Mouse (Mus musculus) spleen, postnatal 36 days (tissue): ENCODE results near the gene Shpk.

Source experiments
- DNase-seq, 2 experiments: peaks; one replicate each; pipeline ENCODE4 v3.0.0; 2022; ENCODE audit warnings: low spot score in 2 of 2, mixed read lengths in 1 of 2

The Shpk gene

DNA sequence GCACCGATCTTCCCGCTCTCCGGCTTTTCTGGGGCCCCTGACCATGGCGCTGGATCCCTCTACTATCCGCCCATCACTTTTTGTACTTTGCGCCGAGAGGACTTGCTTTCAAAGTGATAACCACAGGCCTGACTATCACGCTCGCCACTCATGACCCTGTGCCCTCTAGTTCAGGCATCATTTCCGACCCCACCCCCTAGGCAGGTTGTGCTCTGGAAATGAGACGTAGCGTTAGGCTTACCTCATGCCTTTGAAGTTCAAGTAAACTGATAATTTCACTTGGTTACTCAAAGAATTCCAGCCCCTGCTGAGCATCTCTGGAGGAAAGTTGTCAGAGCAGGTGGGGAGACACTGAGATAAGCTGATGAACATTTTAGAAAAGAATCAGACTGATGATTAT is 619 bp downstream of the Shpk start:
- peak; percentile 30 to 45 for DNase-seq

- DNase-seq = no peak
Measured at GRCm38 (mm10) chr11:73201021-73201420, 1.8 kb downstream of the Shpk start.

DNA sequence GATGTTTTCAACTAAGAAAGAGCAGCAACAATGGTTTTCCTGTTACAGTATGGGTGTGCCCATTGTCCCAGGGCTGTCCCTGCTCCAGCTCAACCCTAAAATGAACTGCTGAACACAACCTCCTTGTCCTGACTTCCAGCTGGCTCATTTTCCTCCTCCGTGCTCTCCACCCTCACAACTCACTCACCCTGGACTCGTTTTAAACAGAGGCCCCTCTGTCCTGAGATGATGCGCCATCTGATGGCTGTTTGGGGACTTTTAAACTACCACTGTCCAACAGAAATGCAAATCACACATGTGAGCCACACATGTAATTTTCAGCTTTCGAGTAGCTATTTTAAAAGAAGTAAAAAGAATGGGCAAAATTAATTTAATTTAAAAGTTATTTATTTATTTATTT is 2.3 kb downstream of the Shpk start:
- DNase-seq = no peak

DNA sequence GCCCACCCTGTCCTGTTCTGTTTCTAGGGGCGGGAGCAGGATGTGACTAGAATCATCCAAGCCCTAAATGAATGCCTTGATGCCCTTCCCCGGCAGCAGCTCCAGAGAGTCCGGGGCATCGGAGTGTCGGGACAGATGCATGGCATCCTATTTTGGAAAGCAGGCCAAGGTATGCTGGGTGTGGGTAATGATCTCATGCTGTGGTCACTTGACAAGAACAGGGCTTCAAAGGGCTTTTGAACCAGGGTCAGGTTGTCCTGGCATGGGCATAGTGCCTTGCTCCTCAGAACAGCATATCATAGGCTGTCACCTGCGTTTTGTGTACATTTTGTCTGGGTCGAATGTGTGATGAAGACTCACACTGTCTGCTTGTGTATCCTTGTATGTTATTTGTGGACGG is 4.6 kb downstream of the Shpk start:
- no peak for DNase-seq

DNA sequence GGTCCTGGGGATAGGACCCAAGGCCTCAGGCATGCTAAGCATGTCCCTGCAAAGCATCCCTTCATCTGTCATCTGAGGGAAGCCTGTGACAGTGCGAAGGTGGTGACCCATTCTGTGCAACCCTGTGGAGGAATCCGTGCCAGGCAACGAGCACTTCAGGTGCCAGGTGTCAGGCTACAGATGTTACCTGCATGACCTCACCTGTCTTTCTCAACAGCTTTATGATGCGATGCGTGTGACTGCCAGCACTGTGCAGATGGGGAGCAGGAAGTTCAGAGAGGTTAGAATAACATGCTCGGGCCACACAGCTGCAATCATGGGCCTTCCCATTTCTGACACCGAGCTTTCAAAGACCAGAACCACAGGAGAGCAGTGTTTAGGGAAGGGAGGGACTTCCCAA is 5.9 kb downstream of the Shpk start:
- no peak for DNase-seq

DNA sequence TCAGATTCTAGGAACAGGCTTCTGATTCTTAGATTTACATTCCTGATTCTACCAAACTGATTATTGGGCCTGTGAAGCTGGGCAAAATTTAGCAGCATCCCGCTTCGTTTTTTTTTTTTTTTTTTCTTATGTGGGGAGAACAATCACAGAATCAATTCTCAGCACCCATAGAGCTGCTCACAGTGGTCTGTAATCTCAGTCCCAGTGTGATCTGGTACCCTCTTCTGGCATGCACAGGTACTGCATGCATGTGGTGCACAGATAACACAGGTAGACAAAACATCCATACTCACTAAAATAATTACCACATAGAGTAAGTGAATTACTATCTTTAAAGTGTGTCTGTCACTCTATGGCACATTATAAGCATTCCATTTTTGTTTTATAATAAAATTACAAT is 8.4 kb downstream of the Shpk start:
- no peak for DNase-seq

DNA sequence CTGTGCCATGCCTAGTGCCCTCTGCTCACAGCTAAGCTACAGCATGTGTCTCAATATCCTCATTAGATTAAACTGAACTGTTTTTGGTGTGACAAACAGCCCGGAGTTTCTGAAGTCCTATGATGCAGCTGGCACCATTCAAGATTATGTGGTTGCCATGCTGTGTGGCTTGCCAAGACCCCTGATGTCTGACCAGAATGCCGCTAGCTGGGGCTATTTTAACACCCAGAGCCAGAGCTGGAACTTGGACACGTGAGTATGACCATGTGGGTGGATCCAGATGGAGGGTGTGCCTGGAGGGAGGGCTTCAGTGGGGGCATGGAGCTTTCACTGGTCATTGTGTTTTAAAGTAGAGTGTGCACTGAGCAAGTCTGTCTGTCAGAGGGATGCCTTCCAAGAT is 14.7 kb downstream of the Shpk start:
- DNase-seq = no peak

GRCm38 (mm10) chr11:73219671-73220070 is 20.4 kb downstream of the Shpk start:
- DNase-seq = no peak

- no peak for DNase-seq
Measured at GRCm38 (mm10) chr11:73220651-73221050, 21.4 kb downstream of the Shpk start.

- DNase-seq = no peak
Measured at GRCm38 (mm10) chr11:73222846-73223245, 23.6 kb downstream of the Shpk start.

DNA sequence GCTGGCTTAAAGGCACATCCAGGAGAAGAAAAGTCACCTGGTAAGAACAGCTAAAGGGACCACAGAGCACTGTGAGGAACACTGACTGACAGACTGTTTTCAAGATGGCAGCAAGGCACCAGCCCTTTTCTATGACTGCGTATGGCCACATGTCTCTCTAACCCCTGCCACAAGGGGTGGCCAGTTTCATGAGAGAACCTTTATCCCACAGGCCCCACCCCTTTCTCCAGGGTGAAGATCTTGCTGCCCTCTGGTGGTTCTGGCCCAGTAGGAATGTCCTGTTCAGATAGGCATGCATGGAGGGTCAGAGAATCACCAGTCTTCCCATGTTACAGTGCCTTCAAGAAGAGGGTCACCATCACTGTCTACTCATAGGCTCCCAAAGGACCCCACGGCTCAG is 24.7 kb downstream of the Shpk start:
- DNase-seq = peak in 1 of 2 experiments; percentile 7

- no peak for DNase-seq
Measured at GRCm38 (mm10) chr11:73225856-73226255, 26.6 kb downstream of the Shpk start.

- no peak for DNase-seq
Measured at GRCm38 (mm10) chr11:73228881-73229280, 29.6 kb downstream of the Shpk start.

DNA sequence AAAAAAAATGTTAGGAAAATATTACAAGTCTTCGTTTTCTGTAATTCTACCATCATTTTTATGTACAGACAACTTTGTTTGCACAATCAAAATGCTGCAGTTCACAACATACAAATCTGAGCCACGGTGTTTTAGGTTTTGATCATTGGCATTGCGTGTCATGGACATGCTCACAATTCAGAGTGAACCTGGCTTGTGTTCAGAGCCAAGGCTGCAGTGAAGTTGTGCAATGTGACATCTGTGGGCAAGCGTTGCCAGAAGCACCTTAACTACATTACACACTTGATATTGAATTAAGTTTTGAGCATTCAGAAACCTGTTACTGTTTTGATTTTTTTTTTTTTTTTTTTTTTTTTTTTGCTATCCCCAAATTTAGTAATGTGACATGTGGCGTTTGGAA is 30.8 kb downstream of the Shpk start:
- no peak for DNase-seq

DNA sequence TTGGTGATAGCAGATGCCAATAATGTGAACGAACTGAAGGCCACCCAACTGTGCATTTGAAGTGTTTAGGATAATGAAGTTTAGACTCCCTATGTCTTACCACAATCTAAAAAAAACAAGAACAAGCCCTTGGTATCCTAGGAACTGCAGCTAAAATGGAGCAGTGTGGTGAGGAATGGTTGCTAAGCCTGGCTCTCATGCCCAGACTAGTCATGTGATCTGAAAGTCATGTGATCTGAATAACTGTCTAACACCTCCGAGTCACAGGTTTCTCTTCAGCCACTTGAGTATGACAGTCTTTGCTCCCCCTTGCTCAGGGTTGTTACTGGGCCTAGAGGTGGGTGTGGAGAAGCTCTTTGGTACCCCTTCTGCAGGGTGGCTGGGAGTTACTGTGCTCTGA is 33.3 kb downstream of the Shpk start:
- DNase-seq = no peak

DNA sequence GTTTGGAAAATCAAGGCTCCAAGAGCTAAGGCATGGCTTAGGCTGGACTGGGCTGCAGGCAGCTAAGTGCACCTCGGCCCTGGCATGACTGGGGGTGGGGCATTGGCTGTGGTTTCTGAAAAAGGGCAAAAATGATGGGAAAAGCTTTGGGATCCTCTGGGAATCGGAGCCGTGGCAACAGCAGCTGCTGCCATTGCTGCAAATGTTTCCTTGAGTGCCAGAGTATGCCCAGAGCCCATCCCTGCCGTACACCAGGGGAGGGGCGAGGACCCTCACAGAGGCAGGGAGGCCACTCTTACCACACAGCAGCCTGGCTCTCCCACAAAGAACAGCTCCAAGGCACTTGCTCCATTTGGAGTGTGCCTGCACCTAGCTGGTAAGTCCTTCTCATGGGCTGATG is 34.7 kb downstream of the Shpk start, which contains the start of gene Trpv1:
Gene Trpv1 (plus strand): TSS at position 301 of the 400 bp plus-strand sequence.
- DNase-seq = no peak

- DNase-seq = no peak
Measured at GRCm38 (mm10) chr11:73235990-73236701, 36.9 kb downstream of the Shpk start.

DNA sequence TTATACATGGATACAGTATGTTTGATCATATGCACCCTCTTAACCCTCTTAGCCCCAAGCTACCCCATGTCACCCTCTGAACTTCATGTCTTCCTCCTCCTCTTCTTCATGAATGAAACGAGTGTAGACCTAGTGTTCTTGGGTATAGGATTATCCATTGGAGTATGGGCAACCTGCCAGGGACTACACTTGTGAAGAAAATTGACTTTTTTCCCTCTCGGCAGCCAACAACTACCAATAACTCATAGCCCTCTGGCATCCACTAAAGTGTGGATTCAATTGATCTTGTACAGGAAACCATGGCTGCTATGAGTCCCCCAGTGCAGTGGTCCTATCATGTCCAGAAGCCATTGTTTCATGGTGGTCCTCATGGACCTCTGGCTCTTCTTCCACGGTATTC is 37.5 kb downstream of the Shpk start:
- no peak for DNase-seq

- no peak for DNase-seq
Measured at GRCm38 (mm10) chr11:73242199-73242598, 42.9 kb downstream of the Shpk start.

- no peak for DNase-seq
Measured at GRCm38 (mm10) chr11:73242777-73243176, 43.5 kb downstream of the Shpk start.

DNA sequence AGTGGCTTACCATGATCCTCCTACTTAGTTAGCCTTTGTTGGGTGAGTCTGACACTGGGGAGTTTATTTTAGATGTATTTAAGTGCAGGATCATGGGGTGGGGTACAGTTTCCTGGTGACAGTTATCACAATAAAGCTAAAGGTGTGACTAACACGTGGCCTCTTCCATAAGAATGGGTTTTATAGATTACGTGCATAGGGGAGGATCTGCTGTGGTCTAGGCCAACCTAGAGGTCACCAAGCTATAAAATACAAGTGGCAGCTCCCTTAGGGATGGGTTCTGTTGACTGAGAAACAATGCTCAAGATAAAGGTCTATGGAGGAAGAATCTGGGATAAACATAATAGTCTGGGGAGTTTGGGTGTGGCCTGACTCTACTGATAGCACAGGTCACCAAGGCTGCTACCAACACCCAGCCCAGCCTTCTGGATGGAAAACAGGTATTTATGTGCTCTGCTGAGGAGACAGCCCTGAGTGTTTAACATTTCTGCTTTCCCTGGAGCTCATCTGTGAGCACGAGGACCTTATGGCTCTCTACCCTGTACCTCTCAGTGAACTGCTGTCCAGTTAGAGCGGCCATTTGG is 58.2 kb downstream of the Shpk start:
- no peak for DNase-seq

GRCm38 (mm10) chr11:73258664-73259063 is 59.4 kb downstream of the Shpk start:
- no peak for DNase-seq

DNA sequence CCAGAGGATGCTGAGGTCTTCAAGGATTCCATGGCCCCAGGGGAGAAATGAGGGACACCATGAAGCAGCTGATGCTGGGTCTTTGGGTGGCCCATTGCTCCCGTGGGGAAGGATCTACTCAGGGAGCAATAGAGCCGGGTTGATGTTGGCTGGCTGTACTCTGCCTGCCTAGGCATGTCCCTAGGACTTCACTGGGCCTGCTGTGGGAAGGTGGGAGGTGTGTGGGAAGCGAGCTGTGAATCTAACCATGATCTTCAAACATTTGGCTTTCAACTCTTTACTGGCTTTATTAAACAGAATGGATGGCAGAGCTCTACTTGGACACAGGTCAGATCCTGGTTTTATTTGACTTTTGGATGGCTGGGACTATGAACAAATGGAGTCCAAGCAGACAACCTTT is 61.2 kb downstream of the Shpk start:
- no peak for DNase-seq

DNA sequence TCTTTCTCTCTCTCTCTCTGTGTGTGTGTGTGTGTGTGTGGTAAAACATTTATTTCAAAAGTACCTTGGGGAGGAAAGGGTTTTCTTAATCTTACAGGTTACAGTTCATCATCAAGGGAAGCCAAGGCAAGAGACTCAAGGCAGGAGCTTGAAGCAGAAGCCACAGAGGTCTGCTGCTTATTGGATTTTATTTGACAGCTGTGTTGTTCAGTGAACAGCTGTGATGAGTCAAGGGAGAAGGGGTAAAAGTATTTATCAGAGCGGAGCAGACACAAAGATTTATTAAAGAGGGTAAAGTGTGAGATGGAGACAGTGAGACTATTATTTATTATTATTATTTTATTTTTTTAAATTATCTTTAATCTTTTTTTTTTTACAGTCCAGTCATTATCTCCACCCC is 62.1 kb downstream of the Shpk start:
- DNase-seq = no peak
